Mouse (Mus musculus) stomach, embryonic 14.5 days (tissue): ENCODE results near the gene Trpm8. TPM values are rescaled to one million over a fixed set of nuclear protein-coding genes. Genes with fewer than 3 reads are reported as not detected.

ENCODE experiments used
- ATAC-seq: fragments of 200-750 bp; cut with Nextera tagmentation; 2 replicates; pipeline ENCODE4 v1.8.0; 2017; ENCODE audit warnings: low read depth, moderate TSS enrichment; ENCODE audit not compliant: insufficient number of reproducible peaks, insufficient read depth, low FRiP score
- H3K27ac ChIP-seq: fragments of 300-500 bp; sonication (generic); 2 replicates; pipeline ENCODE4 v1.5.1; 2014; ENCODE audit warnings: mild to moderate bottlenecking, low read length, moderate library complexity, mixed read lengths
- H3K27me3 ChIP-seq: fragments of 300-500 bp; sonication (generic); 2 replicates; pipeline ENCODE4 v1.6.1; 2014; ENCODE audit warnings: low read length, control low read depth, mixed read lengths; ENCODE audit not compliant: control insufficient read depth, insufficient read depth
- H3K36me3 ChIP-seq: fragments of 300-500 bp; sonication (generic); 2 replicates; pipeline ENCODE4 v1.6.1; 2014; ENCODE audit warnings: mild to moderate bottlenecking, control low read depth, low read length, moderate library complexity, mixed read lengths; ENCODE audit not compliant: control insufficient read depth, insufficient read depth
- H3K4me1 ChIP-seq: fragments of 300-500 bp; sonication (generic); 2 replicates; pipeline ENCODE4 v1.6.1; 2014; ENCODE audit warnings: low read length, control low read depth, mixed read lengths; ENCODE audit not compliant: control insufficient read depth, insufficient read depth
- H3K4me2 ChIP-seq: fragments of 300-500 bp; sonication (generic); replicated peaks from 2 replicates; pipeline ENCODE4 v1.6.1; 2014; ENCODE audit warnings: low read depth, low read length, control low read depth
- H3K4me3 ChIP-seq: fragments of 300-500 bp; sonication (generic); 2 replicates; pipeline ENCODE4 v1.5.1; 2014; ENCODE audit warnings: low read depth, low read length, control low read depth
- H3K9ac ChIP-seq: fragments of 300-500 bp; sonication (generic); replicated peaks from 2 replicates; pipeline ENCODE4 v1.6.1; 2014; ENCODE audit warnings: low read depth, mild to moderate bottlenecking, control low read depth, low read length, moderate library complexity, mixed read lengths
- H3K9me3 ChIP-seq: fragments of 300-500 bp; sonication (generic); 2 replicates; pipeline ENCODE4 v1.6.1; 2016; ENCODE audit warnings: low read depth, low read length, control low read depth; ENCODE audit not compliant: control insufficient read depth
- WGBS: fragments of 180-500 bp; shearing (Covaris S2); extraction: QIAGEN DNeasy Blood & Tissue Kit; methylation state at CpG from one replicate; pipeline ENCODE4 v1.1.7; 2014; 5-methylcytosine and 5-hydroxymethylcytosine counted together
- polyA plus RNA-seq: library from polyadenylated mRNA; unstranded; fragments of >200 nt; fragmentation: Nextera tagmentation; extraction: Ambion mirVana; gene quantifications from 2 replicates; pipeline ENCODE4 v1.2.1, GENCODE M21; 2014

The Trpm8 gene
- polyA plus RNA-seq, 1 experiment from 2014 or later, result not detected

DNA sequence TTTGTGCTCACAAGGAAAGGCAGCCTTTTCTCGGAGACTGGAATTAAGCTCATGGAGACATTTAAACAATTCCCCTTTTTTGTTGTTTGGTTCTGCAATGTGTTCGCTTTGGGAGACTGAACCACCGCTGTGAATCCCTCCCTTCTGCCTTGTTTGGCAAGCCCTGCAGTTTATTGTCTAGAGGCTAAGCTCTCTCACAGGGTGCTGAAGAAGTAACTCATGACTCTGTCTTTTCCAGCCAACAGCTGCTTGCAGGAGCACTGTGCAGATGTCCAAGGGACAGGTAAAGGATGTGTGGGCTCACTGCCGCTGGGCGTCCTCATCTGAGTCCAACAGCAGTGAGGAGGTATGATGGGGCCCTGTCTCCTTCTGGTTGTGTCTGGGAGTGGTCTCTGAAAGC, 134.6 kb downstream of the Trpm8 start:
- WGBS, result 55% methylated on average over 5 of the region's 5 CpGs
- Histone ChIP-seq H3K9ac (no peak overlapping the region), H3K4me2 (no peak overlapping the region), H3K4me1 (no peaks in the 10 kb centered on the region), H3K4me3 (no peak overlapping the region), H3K36me3 (no peaks in the 10 kb centered on the region), H3K27me3 (no peaks in the 10 kb centered on the region), H3K27ac (no peak overlapping the region), H3K9me3 (no peaks in the 10 kb centered on the region)
- no peak for ATAC-seq

DNA sequence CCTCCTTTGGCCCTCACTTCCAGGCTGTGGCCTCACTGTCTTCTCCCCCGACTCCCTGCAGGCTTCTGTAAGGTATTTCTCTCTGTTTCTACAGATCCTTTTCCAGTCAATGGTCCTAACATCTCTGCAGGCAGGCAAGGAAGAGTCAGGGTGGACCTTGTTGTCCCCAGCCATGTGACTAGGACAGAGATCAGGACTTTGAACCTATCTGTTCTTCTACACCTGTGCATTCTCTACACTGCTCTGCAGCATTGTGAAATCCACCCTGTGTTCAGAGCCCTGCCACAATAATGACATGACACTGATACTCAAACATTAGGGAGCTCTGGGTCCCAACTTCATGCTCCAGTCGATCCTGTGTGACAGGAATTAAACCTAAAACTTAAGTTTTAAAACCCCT, 141.5 kb downstream of the Trpm8 start:
- no peak overlapping the region for H3K4me3 ChIP-seq
- ATAC-seq, result no peak
- H3K9ac ChIP-seq, result no peak overlapping the region
- H3K4me2 ChIP-seq, result no peak overlapping the region
- WGBS, result 59% methylated on average over 2 of the region's 2 CpGs
- H3K27me3 ChIP-seq, result no peaks in the 10 kb centered on the region
- no peaks in the 10 kb centered on the region for H3K36me3 ChIP-seq
- no peak overlapping the region for H3K27ac ChIP-seq
- no peaks in the 10 kb centered on the region for H3K9me3 ChIP-seq
- H3K4me1 ChIP-seq, result no peaks in the 10 kb centered on the region

GRCm38 (mm10) chr1:88422045-88422444, 144.6 kb downstream of the Trpm8 start:
- 70% methylated on average over 10 of the region's 10 CpGs for WGBS
- 0 out of 2 replicates have a peak, but pooled peaks have one; percentile 14 for ATAC-seq

GRCm38 (mm10) chr1:88422846-88423395, 145.5 kb downstream of the Trpm8 start:
- 59% methylated on average over 7 of the region's 7 CpGs for WGBS
- no peak overlapping the region for H3K27ac ChIP-seq

More at GRCm38 (mm10) chr1:88422045-88422444, 144.6 kb downstream of the Trpm8 start:
- H3K9ac ChIP-seq, result no peak overlapping the region
- H3K27ac ChIP-seq, result no peak overlapping the region
- no peaks in the 10 kb centered on the region for H3K27me3 ChIP-seq
- H3K4me1 ChIP-seq, result no peaks in the 10 kb centered on the region
- no peak overlapping the region for H3K4me2 ChIP-seq
- no peak overlapping the region for H3K4me3 ChIP-seq
- no peaks in the 10 kb centered on the region for H3K36me3 ChIP-seq
- H3K9me3 ChIP-seq, result no peaks in the 10 kb centered on the region

DNA sequence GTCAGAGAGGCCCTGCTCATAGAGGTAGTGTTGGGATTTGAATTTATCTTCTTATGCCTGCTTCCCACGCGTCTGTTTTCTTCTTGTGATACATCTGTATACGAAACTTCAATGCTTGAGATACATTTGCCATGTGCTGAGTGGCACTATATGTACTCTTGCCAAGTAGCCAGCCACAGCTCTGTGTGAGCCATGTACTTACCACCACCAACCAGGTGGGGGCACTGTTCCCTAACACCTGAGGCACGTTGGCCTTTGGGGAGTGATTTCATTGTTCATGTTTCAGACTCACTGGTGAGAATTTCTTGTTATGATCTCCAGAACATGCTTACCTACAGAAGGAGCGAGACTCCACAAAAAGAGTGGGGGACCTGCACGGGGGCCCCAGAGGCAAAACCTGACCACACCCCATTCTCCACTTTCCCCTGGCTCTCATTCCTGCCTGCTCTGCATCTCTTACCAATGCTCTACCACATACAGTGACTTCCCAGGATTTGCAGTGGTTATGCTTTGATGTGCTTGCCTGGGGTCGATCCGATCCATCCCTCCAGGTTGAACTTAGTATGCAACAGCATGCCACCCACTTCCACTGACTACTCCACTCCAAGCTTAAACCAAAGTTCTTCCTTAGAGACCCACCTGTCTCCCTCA, 147.3 kb downstream of the Trpm8 start:
- H3K4me1 ChIP-seq, result no peaks in the 10 kb centered on the region
- H3K36me3 ChIP-seq, result no peaks in the 10 kb centered on the region
- H3K27ac ChIP-seq, result no peak overlapping the region
- 16% methylated on average over 8 of the region's 8 CpGs for WGBS
- ATAC-seq, result 0 out of 2 replicates have a peak, but pooled peaks have one; percentile 61
- no peak overlapping the region for H3K4me3 ChIP-seq
- no peak overlapping the region for H3K4me2 ChIP-seq
- H3K9ac ChIP-seq, result no peak overlapping the region
- H3K9me3 ChIP-seq, result no peaks in the 10 kb centered on the region
- H3K27me3 ChIP-seq, result no peaks in the 10 kb centered on the region

More at GRCm38 (mm10) chr1:88422846-88423395, 145.5 kb downstream of the Trpm8 start:
- H3K9ac ChIP-seq, result no peak overlapping the region
- no peak overlapping the region for H3K4me3 ChIP-seq
- no peaks in the 10 kb centered on the region for H3K4me1 ChIP-seq
- no peak overlapping the region for H3K4me2 ChIP-seq
- no peaks in the 10 kb centered on the region for H3K27me3 ChIP-seq
- H3K9me3 ChIP-seq, result no peaks in the 10 kb centered on the region
- no peak for ATAC-seq
- no peaks in the 10 kb centered on the region for H3K36me3 ChIP-seq

DNA sequence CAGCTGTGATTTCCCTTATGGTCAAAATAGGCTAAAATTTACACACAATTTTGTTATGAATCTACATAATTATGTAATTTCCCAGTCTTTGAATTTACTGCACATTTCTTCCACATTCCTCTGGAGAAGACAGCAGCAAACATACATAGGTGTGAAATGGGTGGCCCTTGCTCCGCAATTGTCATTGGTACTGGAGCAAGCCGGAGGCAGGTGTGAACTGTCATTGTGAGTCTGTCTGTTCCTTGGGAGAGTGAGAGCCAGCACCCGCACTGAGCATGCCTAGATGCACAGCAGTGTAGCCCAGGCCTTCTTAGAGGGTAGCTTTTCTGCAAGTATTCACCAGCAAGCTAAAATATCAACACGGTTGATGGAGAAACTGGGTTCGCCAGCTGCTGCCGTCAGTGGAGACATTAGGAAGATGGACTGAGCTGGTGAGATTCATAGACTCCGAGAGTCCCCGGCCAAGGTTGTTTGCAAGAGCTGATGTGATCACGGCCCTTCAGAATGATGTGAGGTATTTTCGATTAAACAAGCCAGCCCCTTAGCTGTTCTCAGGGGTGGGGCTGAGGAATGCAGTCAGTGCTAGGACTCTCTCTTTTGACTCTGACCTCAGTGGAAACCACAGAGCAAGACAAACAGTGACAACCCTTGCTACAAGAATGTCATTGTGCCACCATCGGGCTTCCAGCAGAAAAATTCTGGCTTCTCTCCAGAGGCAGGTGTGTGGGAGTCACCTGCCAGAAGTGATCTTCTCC, 150.7 kb downstream of the Trpm8 start:
- H3K4me2 ChIP-seq, result no peak overlapping the region
- no peaks in the 10 kb centered on the region for H3K4me1 ChIP-seq
- WGBS, result 44% methylated on average over 11 of the region's 11 CpGs
- H3K4me3 ChIP-seq, result no peak overlapping the region
- H3K9ac ChIP-seq, result no peak overlapping the region
- no peaks in the 10 kb centered on the region for H3K36me3 ChIP-seq
- no peaks in the 10 kb centered on the region for H3K9me3 ChIP-seq
- no peak overlapping the region for H3K27ac ChIP-seq
- no peaks in the 10 kb centered on the region for H3K27me3 ChIP-seq
- ATAC-seq, result no peak

DNA sequence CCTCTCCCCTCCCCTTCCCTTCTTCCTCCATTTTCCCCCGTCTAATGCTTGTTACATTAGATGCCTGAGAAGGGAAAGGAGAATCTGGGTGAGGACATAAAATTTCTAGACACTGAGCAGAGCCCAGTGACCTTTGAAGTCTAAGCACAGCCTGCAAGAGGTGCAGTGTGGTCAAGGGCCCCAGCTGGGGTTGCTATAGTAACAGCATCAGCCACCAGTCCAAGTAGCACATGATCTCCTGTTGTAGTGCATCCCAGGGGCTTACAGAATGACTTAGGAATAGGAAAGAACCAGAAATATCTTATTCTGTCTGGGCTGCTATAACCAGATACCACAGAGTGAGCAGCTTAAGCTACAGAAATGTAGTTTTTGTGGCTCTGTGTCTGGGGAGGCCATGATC, 152.0 kb downstream of the Trpm8 start:
- Histone ChIP-seq H3K4me1 (no peaks in the 10 kb centered on the region), H3K9me3 (no peaks in the 10 kb centered on the region), H3K27me3 (no peaks in the 10 kb centered on the region), H3K4me2 (no peak overlapping the region), H3K4me3 (no peak overlapping the region), H3K9ac (no peak overlapping the region), H3K36me3 (no peaks in the 10 kb centered on the region), H3K27ac (no peak overlapping the region)
- WGBS, result 42% methylated on average over 1 of the region's 1 CpGs
- no peak for ATAC-seq

DNA sequence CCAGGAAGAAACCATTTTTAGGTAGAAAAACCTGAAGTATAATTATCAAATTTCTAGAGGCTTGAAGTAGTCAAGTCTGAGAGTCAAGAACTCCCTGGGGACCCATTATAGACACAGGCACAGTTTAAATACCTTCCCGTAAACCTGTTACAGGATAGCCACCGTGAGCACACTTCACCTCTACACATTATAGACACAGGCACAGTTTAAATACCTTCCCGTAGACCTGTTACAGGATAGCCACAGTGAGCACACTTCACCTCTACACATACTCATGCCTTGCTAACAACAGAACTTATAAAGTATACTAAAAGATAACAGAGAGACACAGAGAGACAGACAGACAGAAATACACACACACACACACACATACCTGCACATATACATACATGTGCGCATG, 153.8 kb downstream of the Trpm8 start:
- no peak for ATAC-seq
- no peaks in the 10 kb centered on the region for H3K4me1 ChIP-seq
- no peaks in the 10 kb centered on the region for H3K9me3 ChIP-seq
- WGBS, result 76% methylated on average over 4 of the region's 4 CpGs
- no peak overlapping the region for H3K27ac ChIP-seq
- no peak overlapping the region for H3K4me2 ChIP-seq
- no peak overlapping the region for H3K9ac ChIP-seq
- H3K4me3 ChIP-seq, result no peak overlapping the region
- no peaks in the 10 kb centered on the region for H3K27me3 ChIP-seq
- no peaks in the 10 kb centered on the region for H3K36me3 ChIP-seq
